Mouse (Mus musculus) liver, adult 2 months (tissue): Measurements from ENCODE around the gene Ccl28. TPM values are rescaled to one million over a fixed set of nuclear protein-coding genes. Genes with fewer than 3 reads are reported as not detected.
A peak's percentile ranks its signal among the peaks of the same experiment; 100 is the strongest.
"Not testable (repeated sequence)": the region's sequence is repeated elsewhere in the genome, so short reads cannot be mapped to it uniquely, and the experiment has no call there.

Source experiments
- DNase-seq: peaks from one replicate; pipeline ENCODE4 v3.0.0-alpha.2; 2011; ENCODE audit warnings: low read depth, low spot score; ENCODE audit errors: extremely low read depth
- H3K27ac ChIP-seq: fragments of 200-500 bp; replicated peaks from 2 replicates; pipeline ENCODE4 v1.5.1; 2012; ENCODE audit warnings: low read depth, mild to moderate bottlenecking, control low read depth, inconsistent platforms, low read length; ENCODE audit not compliant: insufficient read depth
- H3K27me3 ChIP-seq: fragments of 200-500 bp; 2 replicates; pipeline ENCODE4 v1.6.1; 2012; ENCODE audit warnings: mild to moderate bottlenecking, moderate library complexity, low read length, inconsistent platforms; ENCODE audit not compliant: control insufficient read depth, insufficient read depth
- H3K36me3 ChIP-seq: fragments of 200-500 bp; 2 replicates; pipeline ENCODE4 v1.6.1; 2012; ENCODE audit warnings: low read length, inconsistent platforms; ENCODE audit not compliant: control insufficient read depth, insufficient read depth
- H3K4me1 ChIP-seq: fragments of 200-500 bp; 2 replicates; pipeline ENCODE4 v1.6.1; 2011; ENCODE audit warnings: low read length; ENCODE audit not compliant: control insufficient read depth, insufficient read depth
- H3K4me3 ChIP-seq: fragments of 200-500 bp; 2 replicates; pipeline ENCODE4 v1.5.1; 2011; ENCODE audit warnings: low read depth, mild to moderate bottlenecking, control low read depth, low read length, moderate library complexity; ENCODE audit not compliant: insufficient read depth
- H3K79me2 ChIP-seq: fragments of 200-500 bp; 2 replicates; pipeline ENCODE4 v1.6.1; 2012; ENCODE audit warnings: inconsistent platforms, mild to moderate bottlenecking, low read length, moderate library complexity; ENCODE audit not compliant: control insufficient read depth, insufficient read depth
- H3K9ac ChIP-seq: fragments of 200-500 bp; 2 replicates; pipeline ENCODE4 v1.6.1; 2012; ENCODE audit warnings: low read depth, mild to moderate bottlenecking, control low read depth, inconsistent platforms, low read length
- CTCF ChIP-seq: fragments of 200-500 bp; IDR thresholded peaks from 2 replicates; pipeline ENCODE4 v1.5.1; 2011; ENCODE audit warnings: low read depth, low read length, control low read depth
- POLR2A ChIP-seq: fragments of 200-500 bp; IDR thresholded peaks from 2 replicates; pipeline ENCODE4 v1.6.1; 2011; ENCODE audit warnings: low read length, control low read depth; ENCODE audit not compliant: insufficient read depth; ENCODE audit errors: extremely low read depth
- WGBS: fragments of 180-500 bp; shearing (Covaris S2); methylation state at CpG from one replicate; pipeline ENCODE4 v1.1.7; 2018; 5-methylcytosine and 5-hydroxymethylcytosine counted together
- polyA plus RNA-seq: library from polyadenylated mRNA; depleted of rRNA; stranded (reverse); fragments of >200 nt; gene quantifications from 2 replicates; pipeline ENCODE4 v1.2.3, GENCODE M21; 2012; rRNA removed
- total RNA-seq: library from RNA; depleted of rRNA; stranded (reverse); fragments of >200 nt; gene quantifications from 2 replicates; pipeline ENCODE4 v1.2.3, GENCODE M21; 2014; rRNA removed

Gene Ccl28
- total RNA-seq = 0.18 and 0.20 TPM in 2 replicates
- polyA plus RNA-seq = not detected in 2 replicates

- Histone ChIP-seq H3K9ac (no peak within 1 kb of the TSS), H3K79me2 (no peaks in the 10 kb centered on the region), H3K27me3 (no peaks in the 10 kb centered on the region), H3K4me3 (no peak within 1 kb of the TSS), H3K36me3 (no peaks in the 10 kb centered on the region), H3K4me1 (no peaks in the 10 kb centered on the region), H3K27ac (no peak within 1 kb of the TSS)
- TF ChIP-seq CTCF (no peak), POLR2A (no peak)
- DNase-seq = no peak
- 79% methylated on average over 6 of the region's 6 CpGs for WGBS
Measured at GRCm38 (mm10) chr13:119623634-119624033, at the start of gene Ccl28. Ccl28 (plus strand) TSS chr13:119623819.

GRCm38 (mm10) chr13:119596321-119597211 lies 27.1 kb upstream of the Ccl28 start:
- H3K36me3 ChIP-seq = not testable (repeated sequence)
- peak; percentile 31 for DNase-seq

GRCm38 (mm10) chr13:119598466-119598865 lies 25.2 kb upstream of the Ccl28 start:
- not testable (repeated sequence) for H3K9ac ChIP-seq, H3K36me3 ChIP-seq, H3K79me2 ChIP-seq, H3K4me3 ChIP-seq, H3K27ac ChIP-seq, H3K4me1 ChIP-seq, H3K27me3 ChIP-seq
- peak; percentile 31 for DNase-seq

More at GRCm38 (mm10) chr13:119596321-119597211, 27.1 kb upstream of the Ccl28 start:
- H3K4me1 ChIP-seq, H3K79me2 ChIP-seq, H3K9ac ChIP-seq, H3K4me3 ChIP-seq, H3K27me3 ChIP-seq, H3K27ac ChIP-seq: not testable (repeated sequence)
- WGBS = 75% methylated on average over 16 of the region's 16 CpGs

GRCm38 (mm10) chr13:119599066-119599465 lies 24.6 kb upstream of the Ccl28 start:
- not testable (repeated sequence) for H3K79me2 ChIP-seq, DNase-seq, H3K27ac ChIP-seq, H3K4me3 ChIP-seq, H3K9ac ChIP-seq, H3K36me3 ChIP-seq, H3K27me3 ChIP-seq, H3K4me1 ChIP-seq
- 70% methylated on average over 12 of the region's 12 CpGs for WGBS

- DNase-seq, H3K4me1 ChIP-seq, H3K79me2 ChIP-seq, H3K4me3 ChIP-seq, H3K36me3 ChIP-seq, H3K27ac ChIP-seq, H3K9ac ChIP-seq, H3K27me3 ChIP-seq: not testable (repeated sequence)
- WGBS = 61% methylated on average over 2 of the region's 2 CpGs
Measured at GRCm38 (mm10) chr13:119599498-119599897, 24.1 kb upstream of the Ccl28 start.

- H3K27ac ChIP-seq, H3K27me3 ChIP-seq, H3K4me1 ChIP-seq, H3K79me2 ChIP-seq, H3K4me3 ChIP-seq, H3K36me3 ChIP-seq, H3K9ac ChIP-seq: not testable (repeated sequence)
- DNase-seq = peak; percentile 46
Measured at GRCm38 (mm10) chr13:119600166-119600565, 23.5 kb upstream of the Ccl28 start.

GRCm38 (mm10) chr13:119602688-119603331 lies 20.8 kb upstream of the Ccl28 start:
- WGBS = 51% methylated on average over 13 of the region's 13 CpGs
- H3K9ac ChIP-seq, H3K4me3 ChIP-seq, DNase-seq, H3K36me3 ChIP-seq, H3K79me2 ChIP-seq, H3K27ac ChIP-seq, H3K27me3 ChIP-seq, H3K4me1 ChIP-seq: not testable (repeated sequence)

GRCm38 (mm10) chr13:119603890-119604289 lies 19.7 kb upstream of the Ccl28 start:
- H3K36me3 ChIP-seq, H3K27me3 ChIP-seq, DNase-seq, H3K4me3 ChIP-seq, H3K9ac ChIP-seq, H3K4me1 ChIP-seq, H3K79me2 ChIP-seq, H3K27ac ChIP-seq: not testable (repeated sequence)
- WGBS = 93% methylated on average over 8 of the region's 8 CpGs

GRCm38 (mm10) chr13:119604322-119604721 lies 19.3 kb upstream of the Ccl28 start:
- not testable (repeated sequence) for DNase-seq, H3K27me3 ChIP-seq, H3K9ac ChIP-seq, H3K36me3 ChIP-seq, H3K79me2 ChIP-seq, H3K4me1 ChIP-seq, H3K4me3 ChIP-seq, H3K27ac ChIP-seq
- WGBS = 89% methylated on average over 8 of the region's 9 CpGs
